Mouse (Mus musculus) intestine, postnatal 0 days (tissue): Measurements from ENCODE around the gene Cela3a. TPM values are rescaled to one million over a fixed set of nuclear protein-coding genes. Genes with fewer than 3 reads are reported as not detected.

Experiments used
- ATAC-seq: fragments of 200-750 bp; cut with Nextera tagmentation; 2 replicates; pipeline ENCODE4 v1.8.0; 2017; ENCODE audit warnings: mild to moderate bottlenecking, moderate TSS enrichment, moderate library complexity
- H3K27ac ChIP-seq: fragments of 300-500 bp; sonication (generic); 2 replicates; pipeline ENCODE4 v1.5.1; 2014; ENCODE audit warnings: mild to moderate bottlenecking, low read depth, low read length, moderate library complexity
- H3K27me3 ChIP-seq: fragments of 300-500 bp; sonication (generic); replicated peaks from 2 replicates; pipeline ENCODE4 v1.6.1; 2014; ENCODE audit warnings: low read length, mixed read lengths; ENCODE audit not compliant: control insufficient read depth, insufficient read depth
- H3K36me3 ChIP-seq: fragments of 300-500 bp; sonication (generic); 2 replicates; pipeline ENCODE4 v1.6.1; 2014; ENCODE audit warnings: mild to moderate bottlenecking, moderate library complexity; ENCODE audit not compliant: control insufficient read depth, insufficient read depth
- H3K4me1 ChIP-seq: fragments of 300-500 bp; sonication (generic); replicated peaks from 2 replicates; pipeline ENCODE4 v1.6.1; 2014; ENCODE audit warnings: antibody characterized with exemption, low read length, mixed read lengths; ENCODE audit not compliant: control insufficient read depth, insufficient read depth
- H3K4me2 ChIP-seq: fragments of 300-500 bp; sonication (generic); replicated peaks from 2 replicates; pipeline ENCODE4 v1.6.1; 2014; ENCODE audit warnings: low read depth, mild to moderate bottlenecking, moderate library complexity
- H3K4me3 ChIP-seq: fragments of 300-500 bp; sonication (generic); 2 replicates; pipeline ENCODE4 v1.5.1; 2014; ENCODE audit warnings: low read depth, low read length
- H3K9ac ChIP-seq: fragments of 300-500 bp; sonication (generic); 2 replicates; pipeline ENCODE4 v1.6.1; 2014; ENCODE audit warnings: mild to moderate bottlenecking, low read depth, low read length
- H3K9me3 ChIP-seq: fragments of 300-500 bp; sonication (generic); 2 replicates; pipeline ENCODE4 v1.6.1; 2016; ENCODE audit warnings: mixed run types; ENCODE audit not compliant: control insufficient read depth
- CTCF ChIP-seq: sonication (generic); IDR thresholded peaks from 2 replicates; pipeline ENCODE4 v1.5.1; 2016; ENCODE audit warnings: low read depth, mild to moderate bottlenecking, control low read depth, antibody characterized with exemption, moderate library complexity
- WGBS: fragments of 180-500 bp; shearing (Covaris S2); extraction: QIAGEN DNeasy Blood & Tissue Kit; methylation state at CpG from one replicate; pipeline ENCODE4 v1.1.7; 2014; 5-methylcytosine and 5-hydroxymethylcytosine counted together
- polyA plus RNA-seq: library from polyadenylated mRNA; unstranded; fragments of >200 nt; fragmentation: Nextera tagmentation; extraction: Ambion mirVana; gene quantifications from 2 replicates; pipeline ENCODE4 v1.2.1, GENCODE M21; 2015

Cela3a gene
- polyA plus RNA-seq, 1 experiment from 2014 or later, result not detected

GRCm38 (mm10) chr4:137358291-137359002 lies 51.1 kb downstream of the Cela3a start:
- no peaks in the 10 kb centered on the region for H3K27me3 ChIP-seq
- no peak for TF ChIP-seq CTCF
- no peak overlapping the region for H3K4me3 ChIP-seq
- no peak overlapping the region for H3K27ac ChIP-seq
- peak overlapping the region; percentile 24; the same call in 1 of the 2 replicates for H3K4me2 ChIP-seq
- no peaks in the 10 kb centered on the region for H3K36me3 ChIP-seq
- no peak overlapping the region for H3K9ac ChIP-seq
- no peaks in the 10 kb centered on the region for H3K9me3 ChIP-seq
- peaks cover 4% of the 10 kb centered on the region; the same call in 1 of the 2 replicates for H3K4me1 ChIP-seq
- no peak for ATAC-seq
- WGBS, result 53% methylated on average over 14 of the region's 14 CpGs

GRCm38 (mm10) chr4:137357517-137358254 lies 51.9 kb downstream of the Cela3a start, which contains the start of gene Cdc42:
Cdc42 (minus strand) TSS chr4:137357720.
- Histone ChIP-seq H3K36me3 (no peaks in the 10 kb centered on the region), H3K9me3 (no peaks in the 10 kb centered on the region), H3K9ac (peak within 1 kb of the TSS; percentile 100), H3K27ac (peak within 1 kb of the TSS; percentile 99), H3K4me2 (peak within 1 kb of the TSS; percentile 64), H3K4me1 (peaks cover 4% of the 10 kb centered on the region; the same call in 1 of the 2 replicates), H3K4me3 (peak within 1 kb of the TSS; percentile 98), H3K27me3 (no peaks in the 10 kb centered on the region)
- WGBS, result under 1% methylated on average over 37 of the region's 44 CpGs
- ATAC-seq, result peak; percentile 98
- no peak for TF ChIP-seq CTCF

- H3K27me3 ChIP-seq, result no peaks in the 10 kb centered on the region
- H3K9me3 ChIP-seq, result no peaks in the 10 kb centered on the region
- peak overlapping the region; percentile 64 for H3K4me2 ChIP-seq
- peaks cover 4% of the 10 kb centered on the region; the same call in 1 of the 2 replicates for H3K4me1 ChIP-seq
- under 1% methylated on average over 32 of the region's 90 CpGs for WGBS
- ATAC-seq, result peak; percentile 69
- peak overlapping the region; percentile 99 for H3K27ac ChIP-seq
- TF ChIP-seq CTCF, result no peak
- no peaks in the 10 kb centered on the region for H3K36me3 ChIP-seq
- peak overlapping the region; percentile 100 for H3K9ac ChIP-seq
- H3K4me3 ChIP-seq, result peak overlapping the region; percentile 98
Observed at GRCm38 (mm10) chr4:137356674-137357510, 52.7 kb downstream of the Cela3a start.

Other genes starting within 250 kb of the Cela3a start
- 2.1 and 2.4 TPM in 2 replicates for gene Wnt4, start 132.3 kb downstream of the Cela3a start, polyA plus RNA-seq
- 461 and 471 TPM in 2 replicates for gene Cdc42, start 52.1 kb downstream of the Cela3a start, polyA plus RNA-seq
- 9.1 and 13.6 TPM in 2 replicates for gene Cela3b, start 20.7 kb upstream of the Cela3a start, polyA plus RNA-seq
- not detected in 2 replicates for gene 1700013G24Rik, start 43.5 kb upstream of the Cela3a start, polyA plus RNA-seq
- 16.3 and 16.4 TPM in 2 replicates for gene Hspg2, start 59.0 kb upstream of the Cela3a start, polyA plus RNA-seq
- gene Ldlrad2, start 164.8 kb upstream of the Cela3a start, polyA plus RNA-seq, result not detected in 2 replicates
- gene Usp48, start 184.0 kb upstream of the Cela3a start, polyA plus RNA-seq, result 33.3 and 36.7 TPM in 2 replicates